Mouse (Mus musculus) stomach, postnatal 0 days (tissue): ENCODE results near the gene Nenf. TPM values are rescaled to one million over a fixed set of nuclear protein-coding genes. Genes with fewer than 3 reads are reported as not detected.

Experiments
- ATAC-seq: fragments of 200-750 bp; cut with Nextera tagmentation; 2 replicates; pipeline ENCODE4 v1.8.0; 2017; ENCODE audit not compliant: low FRiP score, low TSS enrichment
- DNase-seq: peaks from one replicate; pipeline ENCODE4 v3.0.0-alpha.2; 2016; ENCODE audit warnings: low spot score
- H3K27ac ChIP-seq: fragments of 300-500 bp; sonication (generic); replicated peaks from 2 replicates; pipeline ENCODE4 v1.5.1; 2014; ENCODE audit warnings: mild to moderate bottlenecking, control low read depth
- H3K27me3 ChIP-seq: fragments of 300-500 bp; sonication (generic); 2 replicates; pipeline ENCODE4 v1.6.1; 2014; ENCODE audit warnings: low read length; ENCODE audit not compliant: control insufficient read depth, insufficient read depth
- H3K36me3 ChIP-seq: fragments of 300-500 bp; sonication (generic); 2 replicates; pipeline ENCODE4 v1.6.1; 2014; ENCODE audit warnings: low read length, mixed read lengths; ENCODE audit not compliant: control insufficient read depth, insufficient read depth
- H3K4me1 ChIP-seq: fragments of 300-500 bp; sonication (generic); replicated peaks from 2 replicates; pipeline ENCODE4 v1.6.1; 2014; ENCODE audit warnings: antibody characterized with exemption; ENCODE audit not compliant: control insufficient read depth, insufficient read depth
- H3K4me2 ChIP-seq: fragments of 300-500 bp; sonication (generic); replicated peaks from 2 replicates; pipeline ENCODE4 v1.6.1; 2014; ENCODE audit warnings: low read depth, mild to moderate bottlenecking, control low read depth, moderate library complexity
- H3K4me3 ChIP-seq: fragments of 300-500 bp; sonication (generic); 2 replicates; pipeline ENCODE4 v1.5.1; 2014; ENCODE audit warnings: low read depth, low read length, control low read depth
- H3K9ac ChIP-seq: fragments of 300-500 bp; sonication (generic); 2 replicates; pipeline ENCODE4 v1.6.1; 2014; ENCODE audit warnings: mild to moderate bottlenecking, low read length, control low read depth, mixed read lengths
- H3K9me3 ChIP-seq: fragments of 300-500 bp; sonication (generic); 2 replicates; pipeline ENCODE4 v1.6.1; 2016; ENCODE audit warnings: low read length; ENCODE audit not compliant: control insufficient read depth
- CTCF ChIP-seq: IDR thresholded peaks from 2 replicates; pipeline ENCODE4 v1.5.1; 2016; ENCODE audit warnings: antibody characterized with exemption, low read depth, mild to moderate bottlenecking, moderate library complexity
- EP300 ChIP-seq: optimal IDR thresholded peaks from 2 replicates; pipeline ENCODE3; 2016; ENCODE audit warnings: antibody characterized with exemption
- WGBS: fragments of 180-500 bp; shearing (Covaris S2); extraction: QIAGEN DNeasy Blood & Tissue Kit; methylation state at CpG from one replicate; pipeline ENCODE4 v1.1.7; 2014; 5-methylcytosine and 5-hydroxymethylcytosine counted together
- polyA plus RNA-seq: library from polyadenylated mRNA; unstranded; fragments of >200 nt; fragmentation: Nextera tagmentation; extraction: Ambion mirVana; gene quantifications from 2 replicates; pipeline ENCODE4 v1.2.1, GENCODE M21; 2015

The Nenf gene
- polyA plus RNA-seq, 1 experiment from 2014 or later, result 120 TPM

GRCm38 (mm10) chr1:191296445-191296844 is 21.5 kb downstream of the Nenf start:
- H3K9me3 ChIP-seq, result no peaks in the 10 kb centered on the region
- peak overlapping the region; percentile 49; the same call in 1 of the 2 replicates for H3K27ac ChIP-seq
- TF ChIP-seq CTCF (no peak), EP300 (no peak)
- DNase-seq (peak; percentile 49), ATAC-seq (peak; percentile 24; the same call in 1 of the 2 replicates)
- H3K4me3 ChIP-seq, result no peak overlapping the region
- no peak overlapping the region for H3K9ac ChIP-seq
- no peaks in the 10 kb centered on the region for H3K36me3 ChIP-seq
- peaks cover 5% of the 10 kb centered on the region for H3K4me1 ChIP-seq
- H3K4me2 ChIP-seq, result no peak overlapping the region
- 52% methylated on average over 5 of the region's 5 CpGs for WGBS
- no peaks in the 10 kb centered on the region for H3K27me3 ChIP-seq

GRCm38 (mm10) chr1:191295784-191296183 is 22.2 kb downstream of the Nenf start:
- ATAC-seq, result no peak
- TF ChIP-seq EP300, result no peak

DNA sequence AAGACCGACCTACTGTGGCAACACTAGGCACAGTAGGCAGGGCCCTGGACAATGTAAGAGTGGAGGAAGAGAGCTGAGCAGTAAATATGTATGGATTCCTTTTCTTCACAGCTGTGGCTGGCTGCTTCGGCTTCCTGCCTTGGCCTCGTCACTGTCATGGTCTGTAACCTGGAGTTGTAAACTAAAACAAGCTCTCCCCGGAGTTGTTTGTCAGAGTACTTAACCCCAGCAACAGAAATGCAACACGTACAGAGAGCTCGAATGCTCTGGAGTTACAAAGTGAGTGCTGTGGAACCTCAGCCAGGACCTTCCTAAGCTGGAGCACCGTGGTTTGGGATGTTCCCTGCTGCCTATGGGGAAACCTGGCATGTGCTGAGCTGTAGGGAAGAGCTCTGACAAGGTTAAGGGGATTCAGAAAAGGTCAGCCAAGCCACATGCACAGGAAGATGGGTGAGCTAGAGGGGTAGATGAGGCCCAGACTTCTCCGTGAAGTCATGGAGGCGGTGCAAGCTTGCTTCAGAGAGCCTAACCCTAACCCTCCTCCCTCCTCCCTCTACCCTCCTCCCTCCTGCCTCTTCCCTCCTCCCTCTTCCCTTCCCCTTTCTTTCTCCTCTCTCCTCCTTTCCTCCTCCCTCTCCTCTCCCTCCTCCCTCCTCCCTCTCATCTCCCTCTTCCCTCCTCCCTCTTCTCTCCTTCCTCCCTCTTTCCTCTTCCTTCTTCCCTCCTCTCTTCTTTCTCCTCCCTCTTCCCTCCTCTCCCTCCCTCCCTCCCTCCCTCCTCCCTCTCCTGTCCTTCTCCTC is 23.8 kb downstream of the Nenf start:
- TF ChIP-seq CTCF (no peak), EP300 (no peak)
- H3K27ac ChIP-seq, result no peak overlapping the region
- peaks cover 5% of the 10 kb centered on the region for H3K4me1 ChIP-seq
- 39% methylated on average over 9 of the region's 9 CpGs for WGBS
- H3K4me2 ChIP-seq, result no peak overlapping the region
- no peaks in the 10 kb centered on the region for H3K9me3 ChIP-seq
- H3K9ac ChIP-seq, result no peak overlapping the region
- DNase-seq (no peak), ATAC-seq (no peak)
- H3K36me3 ChIP-seq, result no peaks in the 10 kb centered on the region
- H3K27me3 ChIP-seq, result no peaks in the 10 kb centered on the region
- no peak overlapping the region for H3K4me3 ChIP-seq

More at GRCm38 (mm10) chr1:191295784-191296183, 22.2 kb downstream of the Nenf start:
- no peak for DNase-seq
- Histone ChIP-seq H3K4me2 (no peak overlapping the region), H3K9me3 (no peaks in the 10 kb centered on the region), H3K9ac (no peak overlapping the region), H3K4me3 (no peak overlapping the region), H3K27ac (no peak overlapping the region), H3K27me3 (no peaks in the 10 kb centered on the region), H3K4me1 (peaks cover 5% of the 10 kb centered on the region), H3K36me3 (no peaks in the 10 kb centered on the region)
- WGBS, result 15% methylated on average over 3 of the region's 3 CpGs

DNA sequence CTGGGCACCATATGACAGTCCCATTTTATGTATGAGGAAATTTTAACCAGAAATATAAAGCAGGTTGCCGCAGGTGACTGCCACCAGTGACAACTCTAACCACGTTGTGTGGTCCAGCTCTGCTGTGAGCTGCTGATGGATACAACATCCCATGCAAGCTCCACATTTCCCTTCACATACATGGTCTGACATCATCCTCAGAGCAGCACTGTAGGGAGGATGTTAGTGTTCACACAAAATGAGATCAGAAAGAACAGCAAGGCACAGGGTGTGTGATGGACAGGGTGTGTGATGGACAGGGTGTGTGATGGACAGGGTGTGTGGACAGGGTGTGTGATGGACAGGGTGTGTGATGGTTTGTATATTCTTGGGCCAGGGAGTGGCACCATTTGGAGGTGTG is 24.9 kb downstream of the Nenf start:
- TF ChIP-seq EP300, result no peak
- no peak for TF ChIP-seq CTCF
- DNase-seq (no peak), ATAC-seq (peak; percentile 73)
- WGBS, result 93% methylated on average over 2 of the region's 2 CpGs
- Histone ChIP-seq H3K27ac (no peak overlapping the region), H3K9me3 (no peaks in the 10 kb centered on the region), H3K4me1 (peaks cover 5% of the 10 kb centered on the region), H3K27me3 (no peaks in the 10 kb centered on the region), H3K4me2 (no peak overlapping the region), H3K4me3 (no peak overlapping the region), H3K9ac (no peak overlapping the region), H3K36me3 (no peaks in the 10 kb centered on the region)

- 65% methylated on average over 5 of the region's 5 CpGs for WGBS
- DNase-seq (peak; percentile 52), ATAC-seq (peak; percentile 47)
- no peak overlapping the region for H3K4me3 ChIP-seq
- no peaks in the 10 kb centered on the region for H3K36me3 ChIP-seq
- peaks cover 5% of the 10 kb centered on the region for H3K4me1 ChIP-seq
- TF ChIP-seq EP300, result no peak
- TF ChIP-seq CTCF, result no peak
- no peaks in the 10 kb centered on the region for H3K27me3 ChIP-seq
- no peak overlapping the region for H3K4me2 ChIP-seq
- no peak overlapping the region for H3K9ac ChIP-seq
- no peak overlapping the region for H3K27ac ChIP-seq
- H3K9me3 ChIP-seq, result no peaks in the 10 kb centered on the region
These were observed 25.6 kb downstream of the Nenf start for GRCm38 (mm10) chr1:191292348-191292747.

DNA sequence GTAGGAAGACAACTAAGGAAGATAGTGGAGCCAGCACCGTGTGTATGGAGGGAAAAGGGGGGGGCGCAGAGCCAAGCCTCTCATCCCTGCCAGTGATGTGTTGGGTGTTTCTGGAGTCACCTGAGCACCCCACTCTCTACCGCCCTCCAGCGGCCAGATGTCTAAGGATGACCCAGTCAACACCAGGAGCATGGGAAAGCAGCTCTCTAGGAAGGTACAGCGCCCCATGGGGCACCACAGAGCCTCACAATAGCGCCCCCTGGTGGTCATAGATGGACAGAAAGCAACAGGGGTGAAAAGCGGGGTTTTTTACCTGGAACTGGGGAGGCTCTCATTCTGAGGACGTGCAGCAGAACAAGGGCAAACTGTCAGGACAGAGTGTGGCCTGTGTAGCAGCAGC is 29.2 kb downstream of the Nenf start:
- Histone ChIP-seq H3K4me1 (no peaks in the 10 kb centered on the region), H3K9ac (no peak overlapping the region), H3K4me2 (no peak overlapping the region), H3K4me3 (no peak overlapping the region), H3K27ac (no peak overlapping the region), H3K27me3 (no peaks in the 10 kb centered on the region), H3K36me3 (no peaks in the 10 kb centered on the region), H3K9me3 (no peaks in the 10 kb centered on the region)
- ATAC-seq, result peak; percentile 65
- WGBS, result 36% methylated on average over 8 of the region's 8 CpGs
- peak; percentile 84 for DNase-seq
- TF ChIP-seq EP300 (no peak), CTCF (peak; percentile 85)
